Mouse (Mus musculus): ENCODE results near the gene Nipa1. TPM values are rescaled to one million over a fixed set of nuclear protein-coding genes. Genes with fewer than 3 reads are reported as not detected.

Nipa1 gene
- 1 to 10 TPM; 1.6 TPM for total RNA-seq (2023)

GRCm38 (mm10) chr7:56019930-56020253 is at the start of gene Nipa1:
Nipa1 (minus strand) TSS chr7:56019954.

DNA sequence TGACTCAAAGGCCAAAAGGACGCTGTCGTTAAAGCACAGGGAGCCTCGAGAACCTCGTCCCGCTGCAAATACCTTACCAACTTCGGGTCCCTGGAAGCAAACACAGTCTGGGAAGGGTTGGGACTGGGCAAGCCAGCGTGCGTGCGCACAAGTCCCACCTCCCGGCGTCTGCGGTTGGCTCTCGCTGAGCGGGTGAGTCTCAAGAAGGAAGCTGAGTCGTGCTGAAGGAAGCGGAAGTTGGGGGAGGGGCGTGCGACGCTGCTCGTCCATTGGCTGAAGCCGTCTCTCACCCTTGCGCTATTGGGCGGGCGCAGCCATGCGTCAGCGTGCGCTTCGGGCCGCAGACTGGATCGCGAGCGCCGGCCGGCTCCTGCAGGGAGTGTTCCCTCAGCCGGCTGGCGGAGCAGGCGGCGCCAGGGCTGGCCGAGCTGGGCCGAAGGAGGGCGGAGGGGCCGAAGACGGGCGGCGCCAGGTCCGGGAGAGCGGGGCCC is 30.1 kb upstream of the Nipa1 start, which contains the start of gene Herc2:
Gene Herc2, plus strand, starts transcription at position 366 of the 491 bp plus-strand sequence.

GRCm38 (mm10) chr7:55962004-55962908 is 57.5 kb downstream of the Nipa1 start, which contains the start of gene Nipa2:
Nipa2 (minus strand) TSS chr7:55962476.

Other genes with a start within 250 kb of the Nipa1 start
- 10 to 100 TPM; 30.2 to 35.3 TPM for gene Tubgcp5, start 225.8 kb downstream of the Nipa1 start, total RNA-seq (2023)
- 10 to 100 TPM; 13.5 to 17.0 TPM for gene Cyfip1, start 178.2 kb downstream of the Nipa1 start, total RNA-seq (2023)
- 10 to 100 TPM; 27.0 to 38.5 TPM for gene Nipa2, start 57.5 kb downstream of the Nipa1 start, total RNA-seq (2023)
- 10 to 100 TPM; 92.3 to 93.4 TPM for gene Herc2, start 30.2 kb upstream of the Nipa1 start, total RNA-seq (2023)
- gene Oca2, start 219.8 kb upstream of the Nipa1 start, total RNA-seq (2023): not detected